Mouse (Mus musculus) left cerebral cortex, postnatal 14 days (tissue): ENCODE data around the gene Smim6. TPM values are rescaled to one million over a fixed set of nuclear protein-coding genes. Genes with fewer than 3 reads are reported as not detected.

ENCODE experiments used
- DNase-seq, 2 experiments: peaks; one replicate each; pipeline ENCODE4 v3.0.0; 2021 to 2022; ENCODE audit warnings: low spot score in 2 of 2, mixed read lengths in 1 of 2
- intact Hi-C: fragments of 180-260 bp; cut with DNase I; formaldehyde crosslinking; loops from one replicate; pipeline ENCODE4 v1.15.1; 2025
- total RNA-seq, 2 experiments: library from RNA; stranded (reverse); gene quantifications; 2 replicates each; pipeline ENCODE4 v1.2.3; 2021

The Smim6 gene
- total RNA-seq, 2 experiments from 2014 or later, result not detected

GRCm38 (mm10) chr11:115929818-115930217 is 18.0 kb downstream of the Smim6 start:
- intact Hi-C loops, result no loop called here
- no peak for DNase-seq

DNA sequence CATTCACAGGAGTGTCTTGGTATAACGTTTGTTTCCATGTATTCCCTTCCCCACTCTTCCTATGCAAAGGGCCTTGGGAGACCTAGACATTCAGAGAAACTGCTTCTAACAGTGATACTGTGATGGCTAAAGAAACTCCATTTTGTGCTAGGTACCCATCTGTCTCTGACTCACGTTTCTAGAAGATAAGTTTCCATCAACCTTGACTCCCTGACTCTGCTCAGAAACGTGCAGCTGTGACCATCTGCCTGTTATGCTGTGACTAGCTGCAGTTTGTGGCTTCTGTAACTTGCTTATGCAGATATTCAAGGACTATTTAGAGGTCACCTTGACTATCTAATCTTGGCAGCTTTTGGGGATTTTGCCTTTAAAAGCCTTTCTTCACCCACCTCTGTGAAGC is 19.4 kb downstream of the Smim6 start:
- no peak for DNase-seq
- intact Hi-C loops, result no loop called here

GRCm38 (mm10) chr11:115933108-115933746 is 21.4 kb downstream of the Smim6 start, which contains the start of the genes Sap30bp and Recql5:
Gene Sap30bp (plus strand): TSS chr11:115933282.
Gene Recql5 (minus strand): TSS chr11:115933477.
- intact Hi-C loops, result no loop called here

GRCm38 (mm10) chr11:115933747-115934110 is 21.9 kb downstream of the Smim6 start:
- intact Hi-C loops, result no loop called here
- DNase-seq, result no peak

More at GRCm38 (mm10) chr11:115933108-115933746, 21.4 kb downstream of the Smim6 start, which contains the start of the genes Sap30bp and Recql5:
- DNase-seq, result peak; percentile 98

DNA sequence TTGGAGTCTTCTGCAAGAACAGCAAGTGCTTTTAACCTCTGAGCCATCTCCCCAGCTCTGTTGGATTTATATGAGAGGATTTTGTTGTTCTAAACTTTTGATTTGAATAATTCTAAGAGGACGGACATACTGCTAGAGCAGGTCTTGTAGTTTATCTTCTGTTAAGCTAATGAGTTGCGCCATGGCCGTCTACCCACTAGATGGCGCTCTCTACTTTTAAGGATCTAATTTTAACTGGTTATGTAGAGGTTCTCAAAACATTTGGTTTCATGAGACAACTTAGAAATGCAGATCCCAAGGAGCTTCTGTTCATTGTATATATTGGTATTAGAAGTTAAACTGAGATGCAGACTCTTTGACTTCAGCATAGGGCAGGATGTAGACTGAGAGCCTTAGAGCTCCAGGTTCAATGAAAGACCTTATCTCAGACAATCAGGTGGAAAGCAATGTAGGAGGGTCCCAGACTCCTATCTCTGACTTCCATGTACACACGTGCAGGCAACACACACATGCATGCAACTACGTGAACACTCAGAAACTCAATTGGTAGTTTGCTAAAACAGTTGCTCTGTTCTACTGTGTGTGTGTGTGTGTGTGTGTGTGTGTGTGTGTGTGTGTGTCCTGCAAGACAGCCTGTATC is 28.0 kb downstream of the Smim6 start:
- peak; percentile 85 to 88 for DNase-seq
- intact Hi-C loops, result loop anchor here (2.0 kb wide), 1 partner anchor 61 kb away; no protein-coding TSS in a partner anchor

GRCm38 (mm10) chr11:115941980-115942379 is 30.2 kb downstream of the Smim6 start:
- DNase-seq, result no peak
- intact Hi-C loops, result no loop called here

- intact Hi-C loops, result no loop called here
These were observed 33.4 kb downstream of the Smim6 start for GRCm38 (mm10) chr11:115945247-115945646.

DNA sequence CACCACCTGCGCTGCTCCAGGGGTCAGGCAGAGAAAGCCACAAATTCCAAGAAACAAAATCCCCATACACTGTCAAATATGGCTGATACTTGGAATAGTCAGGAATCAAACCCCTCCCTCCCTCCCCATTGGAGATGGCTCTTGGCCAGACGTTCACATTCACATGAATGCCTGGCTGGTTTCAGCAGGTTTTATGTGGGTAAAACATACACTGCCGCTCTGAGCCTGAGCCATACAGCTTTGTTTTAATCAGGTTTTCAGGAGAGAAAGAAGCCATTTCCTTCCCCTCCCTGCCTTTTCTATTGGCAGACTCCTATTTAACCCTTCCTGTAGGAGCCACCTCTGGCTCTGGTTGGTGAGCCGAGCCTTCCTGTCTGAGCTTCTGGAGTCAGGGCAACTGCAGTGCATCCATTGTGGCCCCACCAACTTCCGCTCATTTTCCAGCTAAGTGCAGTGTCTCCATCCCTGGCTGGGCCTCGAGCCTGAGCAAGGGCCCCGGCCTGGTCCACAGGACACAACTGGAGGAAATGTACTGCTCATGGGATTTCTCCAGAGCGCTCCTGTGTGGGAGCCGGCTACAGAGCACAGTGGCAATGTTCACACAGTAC is 34.5 kb downstream of the Smim6 start:
- intact Hi-C loops, result no loop called here

More at GRCm38 (mm10) chr11:115945247-115945646, 33.4 kb downstream of the Smim6 start:
- no peak for DNase-seq

GRCm38 (mm10) chr11:115948316-115948715 is 36.5 kb downstream of the Smim6 start:
- no peak for DNase-seq
- intact Hi-C loops, result no loop called here

More for the DNA sequence above, 34.5 kb downstream of the Smim6 start:
- DNase-seq, result peak in 1 of 2 experiments; percentile 38

- no peak for DNase-seq
- intact Hi-C loops, result no loop called here
These were observed 38.9 kb downstream of the Smim6 start for GRCm38 (mm10) chr11:115950719-115951118.

DNA sequence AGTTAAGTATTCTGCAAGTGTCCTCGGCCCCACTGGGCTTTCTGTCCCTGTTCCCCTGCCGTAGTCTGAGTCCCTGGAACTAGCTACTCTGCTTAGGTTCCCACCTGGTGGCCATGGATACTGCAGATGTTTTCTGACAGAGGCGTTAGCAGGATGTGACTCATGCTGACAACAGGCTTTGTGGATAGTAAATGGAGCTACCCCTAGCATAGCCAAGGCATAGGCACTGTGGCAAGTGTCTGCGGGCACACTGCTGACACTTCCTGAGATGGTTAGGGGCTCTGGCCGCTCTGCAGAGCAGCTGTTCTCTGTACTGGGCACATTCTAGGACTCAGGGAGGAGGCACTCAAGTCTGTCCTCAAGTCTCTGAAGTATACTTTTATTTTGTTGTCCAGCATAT is 42.9 kb downstream of the Smim6 start:
- no peak for DNase-seq
- intact Hi-C loops, result no loop called here

- intact Hi-C loops, result no loop called here
- no peak for DNase-seq
These were observed 43.5 kb downstream of the Smim6 start for GRCm38 (mm10) chr11:115955195-115955858.

DNA sequence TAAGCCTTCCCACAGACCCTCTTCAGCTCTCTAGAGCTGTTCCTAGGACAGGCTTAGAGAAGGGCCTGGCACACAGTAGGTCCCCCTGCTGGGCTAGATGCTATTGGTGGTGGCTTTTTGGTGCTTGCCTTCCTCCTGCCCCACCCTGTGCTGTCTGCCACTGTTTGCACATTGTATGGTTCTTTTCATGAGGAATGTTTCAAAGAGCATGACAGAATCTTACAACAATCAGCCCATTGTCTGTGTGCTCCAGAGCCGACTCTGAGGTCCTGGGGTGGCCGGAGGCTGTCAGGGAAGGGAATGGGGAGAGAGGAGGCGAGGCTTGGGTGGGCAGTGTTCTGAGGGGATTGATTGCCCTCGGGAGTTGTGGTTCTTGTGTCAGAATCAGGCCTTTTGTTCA is 44.6 kb downstream of the Smim6 start:
- no peak for DNase-seq

GRCm38 (mm10) chr11:115957971-115958370 is 46.2 kb downstream of the Smim6 start:
- DNase-seq, result no peak
- intact Hi-C loops, result no loop called here

More for the DNA sequence above, 44.6 kb downstream of the Smim6 start:
- intact Hi-C loops, result no loop called here

DNA sequence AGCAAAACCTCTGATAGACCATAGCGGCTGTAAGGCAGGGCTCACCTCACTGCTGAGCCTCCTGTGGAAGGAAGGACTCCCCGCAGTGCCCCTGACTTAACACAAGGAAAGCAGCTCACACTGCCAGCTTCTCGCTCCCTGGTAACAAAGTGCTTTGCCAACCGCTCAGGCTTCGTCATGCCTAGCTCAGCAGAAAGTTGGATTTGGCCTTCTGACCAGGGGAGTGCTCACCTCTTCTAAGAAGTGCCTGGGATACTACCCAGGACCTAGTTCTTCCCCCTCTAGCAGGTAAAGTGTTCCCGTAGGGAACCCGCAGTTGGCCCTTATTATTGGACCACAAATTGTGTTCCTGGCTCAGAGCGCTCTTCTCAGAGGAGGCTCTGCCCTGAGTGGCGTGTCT is 47.2 kb downstream of the Smim6 start:
- intact Hi-C loops, result no loop called here
- no peak for DNase-seq

- no peak for DNase-seq
- intact Hi-C loops, result no loop called here
These were observed 51.0 kb downstream of the Smim6 start for GRCm38 (mm10) chr11:115962651-115963412.
